Mouse (Mus musculus) thymus, adult 2 months (tissue): ENCODE results near the gene Abcf2. TPM values are rescaled to one million over a fixed set of nuclear protein-coding genes. Genes with fewer than 3 reads are reported as not detected.

Experiments
- DNase-seq: peaks from one replicate; pipeline ENCODE4 v3.0.0; 2021
- H3K27ac ChIP-seq: fragments of 200-500 bp; 2 replicates; pipeline ENCODE4 v1.5.1; 2012; ENCODE audit warnings: low read length, control low read depth; ENCODE audit not compliant: control insufficient read depth, insufficient read depth
- H3K27me3 ChIP-seq: fragments of 200-500 bp; 2 replicates; pipeline ENCODE4 v1.6.1; 2012; ENCODE audit warnings: mild to moderate bottlenecking, low read length, moderate library complexity, mixed read lengths; ENCODE audit not compliant: control insufficient read depth, insufficient read depth
- H3K36me3 ChIP-seq: fragments of 200-500 bp; 2 replicates; pipeline ENCODE4 v1.6.1; 2012; ENCODE audit warnings: mild to moderate bottlenecking, low read length, moderate library complexity; ENCODE audit not compliant: control insufficient read depth, insufficient read depth
- H3K4me1 ChIP-seq: fragments of 200-500 bp; replicated peaks from 2 replicates; pipeline ENCODE4 v1.6.1; 2012; ENCODE audit warnings: low read length; ENCODE audit not compliant: control insufficient read depth, insufficient read depth
- H3K4me3 ChIP-seq: fragments of 200-500 bp; 2 replicates; pipeline ENCODE4 v1.5.1; 2012; ENCODE audit warnings: mild to moderate bottlenecking, low read length, control low read depth, moderate library complexity; ENCODE audit not compliant: control insufficient read depth, insufficient read depth
- CTCF ChIP-seq: fragments of 200-500 bp; IDR thresholded peaks from 2 replicates; pipeline ENCODE4 v1.5.1; 2012; ENCODE audit warnings: mild to moderate bottlenecking, control low read depth, low read length, moderate library complexity, borderline replicate concordance; ENCODE audit not compliant: control insufficient read depth, poor library complexity, insufficient read depth; ENCODE audit errors: extremely low read depth
- POLR2A ChIP-seq: fragments of 200-500 bp; IDR thresholded peaks from 2 replicates; pipeline ENCODE4 v1.6.1; 2012; ENCODE audit warnings: mild to moderate bottlenecking, low read length, control low read depth, moderate library complexity; ENCODE audit not compliant: control insufficient read depth, poor library complexity, insufficient read depth; ENCODE audit errors: extremely low read depth
- WGBS: fragments of 180-500 bp; shearing (Covaris S2); methylation state at CpG from one replicate; pipeline ENCODE4 v1.1.7; 2018; 5-methylcytosine and 5-hydroxymethylcytosine counted together
- polyA plus RNA-seq: library from polyadenylated mRNA; depleted of rRNA; stranded (reverse); fragments of >200 nt; gene quantifications from 2 replicates; pipeline ENCODE4 v1.2.3, GENCODE M21; 2012

The Abcf2 gene
- polyA plus RNA-seq, 1 experiment, result 121 TPM

- no peak for DNase-seq
- Histone ChIP-seq H3K27ac (no peak overlapping the region), H3K36me3 (no peaks in the 10 kb centered on the region), H3K4me1 (peaks cover 20% of the 10 kb centered on the region; the same call in 1 of the 2 replicates), H3K27me3 (no peaks in the 10 kb centered on the region; the same call in 1 of the 2 replicates), H3K4me3 (no peak overlapping the region)
- WGBS, result 93% methylated on average over 10 of the region's 10 CpGs
- TF ChIP-seq CTCF, result no peak
- TF ChIP-seq POLR2A, result no peak
Measured at GRCm38 (mm10) chr5:24593928-24594327, 16.7 kb upstream of the Abcf2 start.

- H3K4me1 ChIP-seq, result peaks cover 14% of the 10 kb centered on the region; the same call in 1 of the 2 replicates
Measured at GRCm38 (mm10) chr5:24593230-24593629, 16.0 kb upstream of the Abcf2 start.

DNA sequence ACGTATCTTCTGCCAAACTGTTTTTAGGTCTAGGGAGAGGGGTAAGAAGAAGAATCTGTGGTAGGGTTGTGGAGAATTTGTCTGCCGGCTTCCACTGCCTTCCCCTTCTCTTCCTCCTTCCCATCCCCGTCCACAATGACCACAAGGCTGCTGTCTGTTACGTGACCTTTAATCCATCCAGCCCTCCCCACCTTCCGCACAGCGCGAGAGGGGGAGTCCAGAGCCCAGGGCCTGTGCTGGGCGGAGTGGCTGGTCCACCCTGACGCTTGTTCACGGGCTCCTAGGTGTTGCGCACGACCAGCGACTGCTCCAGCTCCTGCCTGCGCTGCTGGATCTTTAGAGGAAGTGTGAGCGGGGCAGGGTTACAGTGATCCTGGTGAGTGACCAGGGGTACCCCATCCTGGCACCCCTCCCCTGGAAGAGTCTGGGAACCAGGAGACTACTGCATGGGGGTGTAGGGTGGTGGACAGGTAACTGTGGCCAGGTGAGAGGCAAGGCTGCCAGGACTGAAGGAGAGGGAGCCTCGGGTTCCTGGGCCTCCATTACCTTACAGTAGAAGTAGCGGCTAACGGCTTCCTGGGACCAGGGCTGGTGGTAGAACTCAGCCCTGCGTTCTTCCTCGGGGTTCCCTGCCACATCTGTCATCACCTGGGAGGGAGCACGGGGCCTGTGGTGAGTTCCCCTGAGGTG, 15.3 kb upstream of the Abcf2 start:
- Histone ChIP-seq H3K4me3 (no peak overlapping the region), H3K27me3 (no peaks in the 10 kb centered on the region), H3K36me3 (no peaks in the 10 kb centered on the region), H3K27ac (no peak overlapping the region), H3K4me1 (peaks cover 16% of the 10 kb centered on the region; the same call in 1 of the 2 replicates)
- TF ChIP-seq CTCF (no peak), POLR2A (no peak)
- no peak for DNase-seq
- 76% methylated on average over 21 of the region's 21 CpGs for WGBS

More at GRCm38 (mm10) chr5:24593230-24593629, 16.0 kb upstream of the Abcf2 start:
- Histone ChIP-seq H3K27ac (no peak overlapping the region), H3K27me3 (no peaks in the 10 kb centered on the region), H3K4me3 (no peak overlapping the region), H3K36me3 (no peaks in the 10 kb centered on the region)
- TF ChIP-seq POLR2A (no peak), CTCF (no peak)
- DNase-seq, result no peak
- WGBS, result 96% methylated on average over 10 of the region's 10 CpGs

DNA sequence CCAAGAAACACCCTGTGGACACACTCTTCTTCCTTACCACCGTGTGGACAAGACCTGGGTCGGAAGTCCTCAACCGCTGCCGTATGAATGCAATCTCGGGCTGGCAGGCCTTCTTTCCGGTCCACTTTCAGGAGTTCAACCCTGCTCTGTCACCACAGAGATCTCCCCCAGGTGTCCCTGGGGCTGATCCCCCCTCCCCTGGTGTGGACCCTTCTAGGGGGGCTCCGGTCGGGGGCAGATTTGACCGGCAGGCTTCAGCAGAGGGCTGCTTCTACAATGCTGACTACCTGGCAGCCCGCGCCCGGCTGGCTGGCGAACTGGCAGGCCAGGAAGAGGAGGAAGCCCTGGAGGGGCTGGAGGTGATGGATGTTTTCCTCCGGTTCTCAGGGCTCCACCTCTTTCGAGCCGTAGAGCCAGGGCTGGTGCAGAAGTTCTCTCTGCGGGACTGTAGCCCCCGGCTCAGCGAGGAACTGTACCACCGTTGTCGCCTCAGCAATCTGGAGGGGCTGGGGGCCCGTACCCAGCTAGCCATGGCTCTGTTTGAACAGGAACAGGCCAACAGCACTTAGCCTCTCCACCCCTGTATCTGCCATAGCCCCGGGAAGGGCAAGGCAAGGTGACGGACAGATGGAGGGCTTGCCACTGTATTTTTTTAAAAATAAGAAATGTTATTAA, 14.7 kb upstream of the Abcf2 start:
- H3K4me3 ChIP-seq, result no peak overlapping the region
- DNase-seq, result no peak
- WGBS, result 62% methylated on average over 24 of the region's 24 CpGs
- no peak for TF ChIP-seq POLR2A
- TF ChIP-seq CTCF, result no peak
- no peaks in the 10 kb centered on the region for H3K27me3 ChIP-seq
- H3K4me1 ChIP-seq, result peaks cover 17% of the 10 kb centered on the region
- H3K27ac ChIP-seq, result no peak overlapping the region
- H3K36me3 ChIP-seq, result no peaks in the 10 kb centered on the region

DNA sequence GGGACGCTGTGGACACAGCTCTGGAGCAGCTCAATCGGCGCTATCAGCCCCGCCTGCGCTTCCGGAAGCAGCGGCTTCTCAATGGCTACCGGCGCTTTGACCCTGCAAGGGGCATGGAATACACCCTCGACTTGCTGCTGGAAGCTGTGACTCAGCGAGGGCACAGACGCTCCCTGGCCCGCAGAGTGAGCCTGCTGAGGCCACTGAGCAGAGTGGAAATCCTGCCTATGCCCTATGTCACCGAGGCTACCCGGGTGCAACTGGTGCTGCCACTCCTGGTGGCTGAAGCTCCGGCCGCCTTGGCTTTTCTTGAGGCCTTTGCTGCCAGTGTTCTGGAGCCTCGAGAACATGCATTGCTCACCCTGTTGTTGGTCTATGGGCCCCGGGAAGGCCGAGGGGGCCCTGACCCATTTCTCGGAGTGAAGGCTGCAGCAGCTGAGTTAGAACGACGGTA, 14.0 kb upstream of the Abcf2 start:
- TF ChIP-seq POLR2A (no peak), CTCF (no peak)
- H3K36me3 ChIP-seq, result no peaks in the 10 kb centered on the region
- 60% methylated on average over 23 of the region's 23 CpGs for WGBS

GRCm38 (mm10) chr5:24589511-24590500, 12.5 kb upstream of the Abcf2 start:
- peaks cover 8% of the 10 kb centered on the region for H3K4me1 ChIP-seq
- DNase-seq, result no peak
- no peaks in the 10 kb centered on the region for H3K27me3 ChIP-seq
- H3K36me3 ChIP-seq, result no peaks in the 10 kb centered on the region
- H3K27ac ChIP-seq, result no peak overlapping the region
- H3K4me3 ChIP-seq, result no peak overlapping the region
- no peak for TF ChIP-seq CTCF
- no peak for TF ChIP-seq POLR2A
- 98% methylated on average over 20 of the region's 20 CpGs for WGBS

More for the DNA sequence above, 14.0 kb upstream of the Abcf2 start:
- Histone ChIP-seq H3K27me3 (no peaks in the 10 kb centered on the region), H3K4me3 (no peak overlapping the region), H3K4me1 (peaks cover 10% of the 10 kb centered on the region), H3K27ac (no peak overlapping the region)
- no peak for DNase-seq
